ENCODE assay signal across 13 mouse cellular contexts in the genomic region with DNA sequence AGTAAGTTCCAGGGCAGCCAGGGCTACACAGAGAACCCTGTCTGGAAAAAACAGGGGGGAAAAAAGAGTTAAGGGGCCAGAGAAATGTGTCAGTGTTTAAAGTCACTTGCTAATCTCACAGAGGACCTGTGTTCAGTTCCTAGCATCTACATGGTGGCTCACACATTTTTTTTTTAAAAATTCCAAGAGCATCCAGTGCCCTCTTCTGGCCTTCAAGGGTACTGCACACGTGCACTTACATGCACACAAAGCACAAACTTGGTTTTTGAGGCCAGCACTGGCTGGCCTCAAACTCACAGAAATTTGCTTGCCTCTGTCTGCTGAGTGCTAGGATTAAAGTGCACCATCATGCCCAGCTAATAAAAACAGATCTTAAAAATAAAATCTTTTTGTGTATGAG. TPM values are rescaled to one million over a fixed set of nuclear protein-coding genes. Genes with fewer than 3 reads are reported as not detected.
DNase-seq lines count a peak whose midpoint lies in the region; ATAC-seq and TF ChIP-seq lines count a peak whose summit lies in the region.
"Had no signal": no experiment of that assay in that cellular context is flagged by ENCODE, and none has a peak within 500 bp of the region (broad histone marks: within the 10 kb centered on the region; RNA-seq: fewer than 3 reads in every experiment).

No protein-coding gene starts in this region.

- H3K9ac ChIP-seq in forebrain, postnatal 0 days = no peak overlapping the region
- no peak overlapping the region for H3K9ac ChIP-seq in forebrain, embryonic 15.5 days (replicated peaks)
- no peak overlapping the region for H3K9ac ChIP-seq in liver, embryonic 14.5 days (replicated peaks)
- no peak overlapping the region for H3K9ac ChIP-seq in CH12.LX (ENCODE audit: insufficient read depth, low read depth)
- H3K9ac ChIP-seq: forebrain, embryonic 12.5 days had no signal

- no peaks in the 10 kb centered on the region for H3K79me2 ChIP-seq in CH12.LX (replicated peaks; ENCODE audit: control insufficient read depth, extremely low read depth, insufficient read depth, poor library complexity, severe bottlenecking)

- no peak overlapping the region for H3K4me3 ChIP-seq in forebrain, postnatal 0 days (ENCODE audit: low read depth, low read length)
- H3K4me3 ChIP-seq in forebrain, embryonic 15.5 days = no peak overlapping the region
- no peak overlapping the region for H3K4me3 ChIP-seq in liver, embryonic 14.5 days (ENCODE audit: insufficient read depth in 1 of 2, low read depth in 2 of 2, low read length in 2 of 2)
- H3K4me3 ChIP-seq in CH12.LX (replicated peaks in 1 of 3; ENCODE audit: low read depth in 2 of 3, low read length in 2 of 3, poor library complexity in 1 of 3) = no peak overlapping the region
- H3K4me3 ChIP-seq in cortical plate, adult 2 months (ENCODE audit: insufficient read depth, low read length) = no peak overlapping the region
- H3K4me3 ChIP-seq: forebrain, embryonic 12.5 days; limb, embryonic 10.5 days had no signal

- H3K27me3 ChIP-seq in forebrain, postnatal 0 days (ENCODE audit: insufficient read depth, low read length) = no peaks in the 10 kb centered on the region
- H3K27me3 ChIP-seq in forebrain, embryonic 15.5 days = no peaks in the 10 kb centered on the region
- H3K27me3 ChIP-seq in liver, embryonic 14.5 days (ENCODE audit: control insufficient read depth, insufficient read depth, low read length) = no peaks in the 10 kb centered on the region
- no peaks in the 10 kb centered on the region for H3K27me3 ChIP-seq in CH12.LX (replicated peaks)
- H3K27me3 ChIP-seq: forebrain, embryonic 12.5 days had no signal

- dilution Hi-C loops in CH12.LX (cut with MboI; ENCODE audit: extremely low pct_ligation_motif_present, extremely low pct_unique_long_range_greater_than_20kb, low sequenced_read_pairs) = no loop called here

- H3K4me2 ChIP-seq in forebrain, postnatal 0 days (ENCODE audit: low read depth) = no peak overlapping the region
- no peak overlapping the region for H3K4me2 ChIP-seq in forebrain, embryonic 15.5 days (replicated peaks)
- no peak overlapping the region for H3K4me2 ChIP-seq in liver, embryonic 14.5 days (ENCODE audit: low read depth)
- H3K4me2 ChIP-seq in CH12.LX (ENCODE audit: insufficient read depth, low read depth, poor library complexity, severe bottlenecking) = no peak overlapping the region
- H3K4me2 ChIP-seq: forebrain, embryonic 12.5 days had no signal

- TF ChIP-seq POLR2A in CH12.LX (IDR thresholded peaks at IDR 0.05; ENCODE audit: low read depth, low read length) = no peak
- TF ChIP-seq POLR2A in cortical plate, adult 2 months (IDR thresholded peaks at IDR 0.05; ENCODE audit: extremely low read depth, insufficient read depth, low read length) = no peak

- peak; percentile 43 for TF ChIP-seq RAD21 in CH12.LX (IDR thresholded peaks at IDR 0.05; ENCODE audit: low read depth, low read length)

- no peaks in the 10 kb centered on the region for H3K9me3 ChIP-seq in forebrain, postnatal 0 days (ENCODE audit: low read length)
- H3K9me3 ChIP-seq in forebrain, embryonic 15.5 days = no peaks in the 10 kb centered on the region
- no peaks in the 10 kb centered on the region for H3K9me3 ChIP-seq in liver, embryonic 14.5 days (ENCODE audit: control insufficient read depth, low read length)
- H3K9me3 ChIP-seq in CH12.LX (replicated peaks; ENCODE audit: low read length) = peaks cover 20% of the 10 kb centered on the region

- no peak for TF ChIP-seq EP300 in liver, embryonic 14.5 days (IDR thresholded peaks at IDR 0.05; ENCODE audit: low read depth)
- TF ChIP-seq EP300 in CH12.LX (IDR thresholded peaks at IDR 0.05; ENCODE audit: low read length) = no peak

- ATAC-seq in forebrain, postnatal 0 days = no peak
- ATAC-seq in forebrain, embryonic 15.5 days (replicated peaks) = no peak
- no peak for ATAC-seq in liver, embryonic 14.5 days (ENCODE audit: insufficient read depth)

- WGBS in forebrain, postnatal 0 days = 66% methylated on average over 1 of the region's 1 CpGs
- 66% methylated on average over 1 of the region's 1 CpGs for WGBS in forebrain, embryonic 15.5 days
- WGBS in liver, embryonic 14.5 days (ENCODE audit: insufficient replicate concordance) = 61% methylated on average over 1 of the region's 1 CpGs

- H3K36me3 ChIP-seq in forebrain, postnatal 0 days (ENCODE audit: insufficient read depth) = peaks cover 24% of the 10 kb centered on the region
- H3K36me3 ChIP-seq in forebrain, embryonic 15.5 days = peaks cover 21% of the 10 kb centered on the region
- peaks cover 18% of the 10 kb centered on the region for H3K36me3 ChIP-seq in liver, embryonic 14.5 days (replicated peaks; ENCODE audit: control insufficient read depth, insufficient read depth, low read depth)
- peaks cover 22 to 76% of the 10 kb centered on the region in 2 experiments for H3K36me3 ChIP-seq in CH12.LX (replicated peaks in 1 of 2; ENCODE audit: control insufficient read depth in 1 of 2, insufficient read depth in 1 of 2, low read length in 1 of 2)

- no peak overlapping the region for H3K27ac ChIP-seq in forebrain, postnatal 0 days (ENCODE audit: low read depth, low read length)
- H3K27ac ChIP-seq in forebrain, embryonic 15.5 days (replicated peaks) = no peak overlapping the region
- H3K27ac ChIP-seq in liver, embryonic 14.5 days = no peak overlapping the region
- H3K27ac ChIP-seq in CH12.LX (ENCODE audit: insufficient read depth, low read depth) = no peak overlapping the region
- no peak overlapping the region for H3K27ac ChIP-seq in cortical plate, adult 2 months (ENCODE audit: insufficient read depth, low read length)
- H3K27ac ChIP-seq: forebrain, embryonic 12.5 days; limb, embryonic 10.5 days had no signal

- no peaks in the 10 kb centered on the region for H3K4me1 ChIP-seq in forebrain, postnatal 0 days (ENCODE audit: insufficient read depth)
- H3K4me1 ChIP-seq in forebrain, embryonic 15.5 days = no peaks in the 10 kb centered on the region
- H3K4me1 ChIP-seq in liver, embryonic 14.5 days (replicated peaks; ENCODE audit: control insufficient read depth in 2 of 2, insufficient read depth in 2 of 2, low read length in 1 of 2) = peaks cover 0 to 1% of the 10 kb centered on the region in 2 experiments; a peak in 1 of 4 replicates
- peaks cover 19 to 51% of the 10 kb centered on the region in 2 experiments for H3K4me1 ChIP-seq in CH12.LX (ENCODE audit: control insufficient read depth in 1 of 2, insufficient read depth in 2 of 2)
- no peaks in the 10 kb centered on the region for H3K4me1 ChIP-seq in cortical plate, adult 2 months (ENCODE audit: control insufficient read depth, insufficient read depth, low read length)

- TF ChIP-seq CTCF in forebrain, postnatal 0 days (IDR thresholded peaks at IDR 0.05; ENCODE audit: low read depth) = peak; percentile 45
- peak; percentile 67 for TF ChIP-seq CTCF in liver, embryonic 14.5 days (IDR thresholded peaks at IDR 0.05; ENCODE audit: low read depth)
- TF ChIP-seq CTCF in CH12.LX (conservative IDR thresholded peaks at IDR 0.05 in 1 of 2, IDR thresholded peaks at IDR 0.05 in 1 of 2; ENCODE audit: low read depth in 2 of 2, low read length in 2 of 2) = peak; percentile 57 to 74
- TF ChIP-seq CTCF in cortical plate, adult 2 months (IDR thresholded peaks at IDR 0.05; ENCODE audit: extremely low read depth, insufficient read depth, low read length) = 0 out of 2 replicates have a peak, but pooled peaks have one; percentile 24

- no peak for DNase-seq in forebrain, postnatal 0 days
- DNase-seq in liver, embryonic 14.5 days (ENCODE audit: low read depth in 3 of 3, low spot score in 3 of 3) = no peak
- DNase-seq in liver = no peak
- DNase-seq in CH12.LX (ENCODE audit: extremely low read depth) = no peak
- no peak for DNase-seq in frontal cortex, postnatal 25 days (ENCODE audit: low spot score in 2 of 2)
- DNase-seq in frontal cortex, postnatal 36 days (ENCODE audit: low spot score in 2 of 2) = no peak
- DNase-seq: heart, postnatal 4 days; kidney, adult 11 months; right cerebral cortex, postnatal 25 days had no signal

- in situ Hi-C loops in CH12.LX (cut with MboI; ENCODE audit: low pct_ligation_motif_present, low pct_unique_long_range_greater_than_20kb, low sequenced_read_pairs) = no loop called here

RNA-seq across cellular contexts. Expression of gene Ier5l, which starts 23.5 kb away (rescaled TPM):
- total RNA-seq in forebrain, postnatal 0 days (2014; rRNA removed) = 17.7 and 19.9 TPM in 2 replicates
- 4.0 and 6.2 TPM in 2 replicates for polyA plus RNA-seq in forebrain, postnatal 0 days (2015; fragmentation: Nextera tagmentation; extraction: Ambion mirVana)
- polyA plus RNA-seq in forebrain, embryonic 15.5 days (2015; fragmentation: Nextera tagmentation; extraction: Ambion mirVana) = 2.0 and 2.5 TPM in 2 replicates
- 0.86 and 0.90 TPM in 2 replicates for polyA plus RNA-seq in liver, embryonic 14.5 days (2012; rRNA removed)
- polyA plus RNA-seq in liver, embryonic 14.5 days (2014; fragmentation: Nextera tagmentation; extraction: Ambion mirVana) = 0.10 and 0.13 TPM in 2 replicates
- total RNA-seq in CH12.LX (2012; rRNA removed) (0.98 and 1.1 TPM in 2 replicates), CH12.LX (2014; rRNA removed) (0.22 and 0.51 TPM in 2 replicates)
- 0.31 and 0.33 TPM in 2 replicates for polyA plus RNA-seq in CH12.LX (2012; ENCODE audit: insufficient read length, low read depth)
- polyA plus RNA-seq in cortical plate, adult 2 months (2012; rRNA removed) = 19.5 and 22.1 TPM in 2 replicates

RNA-seq across cellular contexts. Expression of gene Ptpa, which starts 34.7 kb away (rescaled TPM):
- total RNA-seq in forebrain, postnatal 0 days (2014; rRNA removed) = 129 and 132 TPM in 2 replicates
- 143 and 148 TPM in 2 replicates for polyA plus RNA-seq in forebrain, postnatal 0 days (2015; fragmentation: Nextera tagmentation; extraction: Ambion mirVana)
- polyA plus RNA-seq in forebrain, embryonic 15.5 days (2015; fragmentation: Nextera tagmentation; extraction: Ambion mirVana) = 146 and 152 TPM in 2 replicates
- 78.2 and 103 TPM in 2 replicates for polyA plus RNA-seq in liver, embryonic 14.5 days (2012; rRNA removed)
- polyA plus RNA-seq in liver, embryonic 14.5 days (2014; fragmentation: Nextera tagmentation; extraction: Ambion mirVana) = 63.3 and 63.5 TPM in 2 replicates
- 111 and 120 TPM in 2 replicates for total RNA-seq in CH12.LX (2012; rRNA removed)
- total RNA-seq in CH12.LX (2014; rRNA removed) = 117 and 122 TPM in 2 replicates
- polyA plus RNA-seq in CH12.LX (2012; ENCODE audit: insufficient read length, low read depth) = 190 and 194 TPM in 2 replicates
- polyA plus RNA-seq in cortical plate, adult 2 months (2012; rRNA removed) = 167 and 176 TPM in 2 replicates

RNA-seq across cellular contexts. Expression of gene Crat, which starts 34.9 kb away (rescaled TPM):
- total RNA-seq in forebrain, postnatal 0 days (2014; rRNA removed) = 28.0 and 33.6 TPM in 2 replicates
- polyA plus RNA-seq in forebrain, postnatal 0 days (2015; fragmentation: Nextera tagmentation; extraction: Ambion mirVana) = 20.7 and 24.0 TPM in 2 replicates
- polyA plus RNA-seq in forebrain, embryonic 15.5 days (2015; fragmentation: Nextera tagmentation; extraction: Ambion mirVana) = 20.5 and 22.6 TPM in 2 replicates
- 14.6 and 15.0 TPM in 2 replicates for polyA plus RNA-seq in liver, embryonic 14.5 days (2012; rRNA removed)
- polyA plus RNA-seq in liver, embryonic 14.5 days (2014; fragmentation: Nextera tagmentation; extraction: Ambion mirVana) = 27.4 and 27.9 TPM in 2 replicates
- 3.6 and 4.5 TPM in 2 replicates for total RNA-seq in CH12.LX (2012; rRNA removed)
- 1.3 and 1.7 TPM in 2 replicates for total RNA-seq in CH12.LX (2014; rRNA removed)
- polyA plus RNA-seq in CH12.LX (2012; ENCODE audit: insufficient read length, low read depth) = 2.8 and 4.2 TPM in 2 replicates
- 44.7 and 50.9 TPM in 2 replicates for polyA plus RNA-seq in cortical plate, adult 2 months (2012; rRNA removed)

RNA-seq across cellular contexts. Expression of gene Dolpp1, which starts 58.5 kb away (rescaled TPM):
- 52.2 and 92.4 TPM in 2 replicates for total RNA-seq in forebrain, postnatal 0 days (2014; rRNA removed)
- 40.1 and 44.7 TPM in 2 replicates for polyA plus RNA-seq in forebrain, postnatal 0 days (2015; fragmentation: Nextera tagmentation; extraction: Ambion mirVana)
- 60.0 and 60.3 TPM in 2 replicates for polyA plus RNA-seq in forebrain, embryonic 15.5 days (2015; fragmentation: Nextera tagmentation; extraction: Ambion mirVana)
- 17.0 and 23.1 TPM in 2 replicates for polyA plus RNA-seq in liver, embryonic 14.5 days (2012; rRNA removed)
- polyA plus RNA-seq in liver, embryonic 14.5 days (2014; fragmentation: Nextera tagmentation; extraction: Ambion mirVana) = 13.5 and 17.4 TPM in 2 replicates
- total RNA-seq in CH12.LX (2012; rRNA removed) (19.2 and 22.8 TPM in 2 replicates), CH12.LX (2014; rRNA removed) (15.0 and 22.3 TPM in 2 replicates)
- 17.9 and 19.1 TPM in 2 replicates for polyA plus RNA-seq in CH12.LX (2012; ENCODE audit: insufficient read length, low read depth)
- 32.0 and 35.5 TPM in 2 replicates for polyA plus RNA-seq in cortical plate, adult 2 months (2012; rRNA removed)
